Mouse (Mus musculus) myocyte (in vitro differentiated cells): ENCODE results near the gene Poldip2. TPM values are rescaled to one million over a fixed set of nuclear protein-coding genes. Genes with fewer than 3 reads are reported as not detected.

Experiments
- H3K27me3 ChIP-seq: one replicate; pipeline ENCODE4 v1.6.1; 2011; ENCODE audit not compliant: control insufficient read depth, insufficient read depth, insufficient read length
- H3K36me3 ChIP-seq: one replicate; pipeline ENCODE4 v1.6.1; 2011; ENCODE audit not compliant: control insufficient read depth, insufficient read depth
- H3K4me2 ChIP-seq: one replicate; pipeline ENCODE4 v1.6.1; 2011; ENCODE audit warnings: low read depth, control low read depth
- H3K4me3 ChIP-seq: one replicate; pipeline ENCODE4 v1.5.1; 2011; ENCODE audit warnings: mild to moderate bottlenecking, control low read depth, moderate library complexity
- H3K79me2 ChIP-seq: one replicate; pipeline ENCODE4 v1.6.1; 2011; ENCODE audit not compliant: control insufficient read depth, insufficient read depth
- H3ac ChIP-seq: one replicate; pipeline ENCODE4 v1.6.1; 2011; ENCODE audit not compliant: control insufficient read depth, insufficient read length
- CEBPB ChIP-seq: IDR thresholded peaks from 2 replicates; pipeline ENCODE4 v1.6.1; 2011; ENCODE audit warnings: mild to moderate bottlenecking, moderate library complexity; ENCODE audit not compliant: poor library complexity, insufficient read depth, severe bottlenecking
- E2F4 ChIP-seq: IDR thresholded peaks from one replicate; pipeline ENCODE4 v1.6.1; 2011; ENCODE audit warnings: mild to moderate bottlenecking, control low read depth, moderate library complexity; ENCODE audit not compliant: insufficient read depth
- MAX ChIP-seq: IDR thresholded peaks from one replicate; pipeline ENCODE4 v1.6.1; 2011; ENCODE audit warnings: low read depth, mild to moderate bottlenecking, control low read depth
- MYOD1 ChIP-seq, 3 experiments: IDR thresholded peaks; one replicate each; pipeline ENCODE4 v1.6.1; 2011; ENCODE audit warnings: control low read depth in 2 of 3, low read depth in 2 of 3, mild to moderate bottlenecking in 2 of 3, moderate library complexity in 1 of 3; ENCODE audit not compliant: insufficient read length in 2 of 3, control insufficient read depth in 1 of 3
- MYOG ChIP-seq, 3 experiments: IDR thresholded peaks; one replicate each; pipeline ENCODE4 v1.6.1; 2011; ENCODE audit warnings: control low read depth in 2 of 3, low read depth in 2 of 3, mild to moderate bottlenecking in 2 of 3; ENCODE audit not compliant: insufficient read length in 2 of 3, control insufficient read depth in 1 of 3, insufficient read depth in 1 of 3
- POLR2A ChIP-seq: IDR thresholded peaks from one replicate; pipeline ENCODE4 v1.6.1; 2011; ENCODE audit warnings: low read depth, mild to moderate bottlenecking, control low read depth, moderate library complexity; ENCODE audit not compliant: insufficient read length
- POLR2AphosphoS2 ChIP-seq: IDR thresholded peaks from one replicate; pipeline ENCODE4 v1.6.1; 2011; ENCODE audit warnings: low read depth, control low read depth; ENCODE audit not compliant: insufficient read length
- REST ChIP-seq: IDR thresholded peaks from one replicate; pipeline ENCODE4 v1.6.1; 2011; ENCODE audit warnings: mild to moderate bottlenecking, control low read depth, moderate library complexity; ENCODE audit not compliant: insufficient read depth, insufficient read length
- SRF ChIP-seq: IDR thresholded peaks from one replicate; pipeline ENCODE4 v1.6.1; 2011; ENCODE audit warnings: low read depth; ENCODE audit not compliant: control insufficient read depth, insufficient read length
- TCF12 ChIP-seq: IDR thresholded peaks from one replicate; pipeline ENCODE4 v1.6.1; 2011; ENCODE audit warnings: mild to moderate bottlenecking, control low read depth; ENCODE audit not compliant: poor library complexity, insufficient read depth, severe bottlenecking
- TCF3 ChIP-seq: IDR thresholded peaks from one replicate; pipeline ENCODE4 v1.6.1; 2011; ENCODE audit warnings: low read depth, control low read depth; ENCODE audit not compliant: insufficient read length
- USF1 ChIP-seq: IDR thresholded peaks from one replicate; pipeline ENCODE4 v1.6.1; 2011; ENCODE audit warnings: low read depth, mild to moderate bottlenecking, control low read depth, moderate library complexity
- polyA plus RNA-seq: library from polyadenylated mRNA; unstranded; fragments of >200 nt; fragmentation: generic; extraction: Trizol; gene quantifications from one replicate; pipeline ENCODE4 v1.2.1, GENCODE M21; 2012; ENCODE audit warnings: missing spikeins

Poldip2 gene
- polyA plus RNA-seq, result 103 TPM

DNA sequence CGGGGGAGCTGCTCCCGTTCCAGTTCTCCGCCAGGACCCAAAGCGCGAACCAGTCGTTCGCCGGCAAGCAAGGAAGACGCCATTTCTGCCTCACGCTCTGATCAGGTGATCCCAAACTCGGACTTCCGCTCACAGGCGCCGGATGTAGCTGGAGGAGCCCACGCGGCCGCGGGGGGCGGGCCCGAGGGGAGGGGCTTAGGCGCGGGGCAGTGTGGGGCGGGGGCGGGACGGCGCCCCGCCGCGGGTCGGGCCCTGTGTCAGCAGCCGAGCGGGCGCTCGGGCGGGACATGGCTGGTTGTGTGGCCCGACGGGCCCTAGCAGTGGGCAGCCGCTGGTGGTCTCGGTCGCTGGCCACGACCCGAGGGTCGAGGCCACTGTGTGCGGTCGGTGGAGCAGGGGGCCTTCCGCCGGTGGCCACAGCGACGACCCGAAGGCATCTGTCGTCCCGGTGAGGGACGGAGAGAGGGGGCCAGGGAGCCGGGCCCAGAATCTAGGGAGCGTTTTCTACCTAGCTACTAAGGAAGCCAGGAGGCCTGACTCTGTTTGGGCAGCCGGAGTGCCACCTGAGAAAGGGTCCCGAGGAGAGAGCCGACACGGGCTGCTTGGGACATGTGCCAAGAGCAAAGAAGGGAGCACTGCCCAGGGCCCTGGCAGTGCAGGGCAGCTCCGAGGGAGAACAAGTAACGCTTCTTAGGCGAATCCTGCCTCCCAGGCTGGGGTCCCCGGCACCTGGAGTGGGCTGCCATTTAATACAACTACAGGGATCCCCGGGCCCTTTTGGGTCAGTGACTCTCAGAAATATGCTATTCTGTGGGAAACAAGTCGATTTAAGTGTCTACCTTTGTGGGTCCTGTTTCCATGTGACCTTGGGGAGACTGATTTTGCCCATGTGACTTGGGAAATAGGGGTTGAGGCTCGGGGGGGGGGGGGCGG, at the start of gene Poldip2, which contains the start of gene Tmem199:
Poldip2 (plus strand) TSS at position 169 of the 933 bp plus-strand sequence.
Tmem199 (minus strand) TSS at position 148 of the 933 bp plus-strand sequence.
- Histone ChIP-seq H3K36me3 (peaks cover 24% of the 10 kb centered on the region), H3K27me3 (no peaks in the 10 kb centered on the region), H3K4me3 (peak within 1 kb of the TSS; percentile 92), H3ac (peak within 1 kb of the TSS; percentile 93), H3K79me2 (peaks cover 29% of the 10 kb centered on the region), H3K4me2 (peak within 1 kb of the TSS; percentile 85)
- no peak for TF ChIP-seq REST
- TF ChIP-seq MAX, result no peak
- peak; percentile 93 for TF ChIP-seq USF1
- TF ChIP-seq SRF, result peak; percentile 29
- TF ChIP-seq CEBPB, result no peak
- no peak for TF ChIP-seq MYOG (IDR thresholded peaks at IDR 0.05; ENCODE audit: control insufficient read depth in 1 of 3, insufficient read depth in 1 of 3, insufficient read length in 2 of 3, low read depth in 2 of 3)
- TF ChIP-seq POLR2AphosphoS2, result peak; percentile 88
- peak; percentile 17 for TF ChIP-seq E2F4
- no peak for TF ChIP-seq TCF12
- peak in 1 of 3 experiments; percentile 6 for TF ChIP-seq MYOD1 (IDR thresholded peaks at IDR 0.05; ENCODE audit: control insufficient read depth in 1 of 3, insufficient read length in 2 of 3, low read depth in 2 of 3)
- peak; percentile 97 for TF ChIP-seq POLR2A
- no peak for TF ChIP-seq TCF3

DNA sequence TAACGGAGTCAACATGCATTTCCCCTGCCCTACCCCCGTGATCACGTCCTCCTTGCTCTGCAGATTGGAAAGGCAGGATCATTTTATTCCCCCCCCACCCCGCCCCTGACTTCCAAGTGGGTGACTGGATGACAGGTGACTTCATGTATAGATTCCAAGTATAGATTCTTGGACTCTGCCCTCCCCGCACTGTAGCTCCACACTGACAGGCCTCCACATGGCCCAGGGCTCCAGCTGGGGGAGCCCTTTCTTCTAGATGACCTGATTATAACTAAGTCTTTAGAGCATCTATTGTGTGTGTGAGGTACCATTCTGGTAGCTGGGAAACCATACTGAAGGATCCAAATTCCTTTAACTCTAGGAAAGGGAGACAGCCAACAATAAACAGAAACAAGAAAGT, 49.3 kb upstream of the Poldip2 start:
- Histone ChIP-seq H3K36me3 (no peaks in the 10 kb centered on the region), H3K4me2 (no peak overlapping the region), H3K27me3 (peaks cover 6% of the 10 kb centered on the region), H3K79me2 (no peaks in the 10 kb centered on the region), H3K4me3 (no peak overlapping the region), H3ac (no peak overlapping the region)
- no peak for TF ChIP-seq USF1
- no peak for TF ChIP-seq E2F4
- no peak for TF ChIP-seq REST
- no peak for TF ChIP-seq MAX
- no peak for TF ChIP-seq CEBPB
- TF ChIP-seq TCF3, result no peak
- TF ChIP-seq MYOG (IDR thresholded peaks at IDR 0.05; ENCODE audit: control insufficient read depth in 1 of 3, insufficient read depth in 1 of 3, insufficient read length in 2 of 3, low read depth in 2 of 3), result no peak
- no peak for TF ChIP-seq TCF12
- TF ChIP-seq SRF, result no peak

DNA sequence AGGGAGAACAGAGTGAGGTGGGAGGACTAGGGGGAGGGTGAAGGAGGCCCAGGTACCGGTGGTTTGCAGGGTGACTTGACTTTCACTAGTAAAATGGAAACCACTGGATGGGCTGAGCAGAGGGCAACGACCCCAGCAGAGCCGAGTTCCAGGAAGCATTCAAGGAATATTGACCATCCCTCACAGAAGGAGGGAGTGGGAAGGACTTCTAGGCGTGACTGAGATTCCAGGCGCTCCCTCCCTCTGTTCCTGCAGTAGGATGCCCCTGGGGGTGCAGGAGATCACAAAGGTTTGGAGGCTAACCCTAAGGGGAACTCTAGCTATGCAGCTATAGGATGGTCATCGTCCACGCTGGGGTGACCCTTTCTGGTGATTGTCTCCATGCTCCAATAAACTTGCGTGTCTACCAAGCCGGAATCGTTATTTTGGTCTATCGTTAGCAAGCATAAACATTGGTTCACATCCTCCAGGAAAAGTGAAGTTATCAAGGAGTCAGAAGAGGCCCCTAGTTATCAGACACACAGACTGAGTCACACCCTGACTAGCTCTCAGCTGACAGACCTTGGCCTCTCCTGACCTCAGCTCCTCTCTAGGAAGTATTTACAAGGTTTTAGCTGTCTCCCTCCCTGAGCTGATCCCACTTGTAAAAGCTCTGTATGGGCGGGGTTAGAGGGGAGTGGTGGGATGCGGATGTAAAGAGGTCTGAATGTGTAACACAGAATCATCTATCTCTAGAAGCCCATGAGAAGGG, 48.5 kb upstream of the Poldip2 start:
- H3K4me2 ChIP-seq, result no peak overlapping the region
- no peaks in the 10 kb centered on the region for H3K36me3 ChIP-seq
- TF ChIP-seq POLR2A, result no peak
- TF ChIP-seq POLR2AphosphoS2, result no peak
- no peak for TF ChIP-seq CEBPB
- no peak for TF ChIP-seq REST
- TF ChIP-seq TCF3, result no peak
- no peak for TF ChIP-seq MYOG (IDR thresholded peaks at IDR 0.05; ENCODE audit: control insufficient read depth in 1 of 3, insufficient read depth in 1 of 3, insufficient read length in 2 of 3, low read depth in 2 of 3)
- no peak for TF ChIP-seq SRF
- no peak overlapping the region for H3ac ChIP-seq
- no peak overlapping the region for H3K4me3 ChIP-seq
- no peaks in the 10 kb centered on the region for H3K79me2 ChIP-seq
- H3K27me3 ChIP-seq, result peaks cover 6% of the 10 kb centered on the region

DNA sequence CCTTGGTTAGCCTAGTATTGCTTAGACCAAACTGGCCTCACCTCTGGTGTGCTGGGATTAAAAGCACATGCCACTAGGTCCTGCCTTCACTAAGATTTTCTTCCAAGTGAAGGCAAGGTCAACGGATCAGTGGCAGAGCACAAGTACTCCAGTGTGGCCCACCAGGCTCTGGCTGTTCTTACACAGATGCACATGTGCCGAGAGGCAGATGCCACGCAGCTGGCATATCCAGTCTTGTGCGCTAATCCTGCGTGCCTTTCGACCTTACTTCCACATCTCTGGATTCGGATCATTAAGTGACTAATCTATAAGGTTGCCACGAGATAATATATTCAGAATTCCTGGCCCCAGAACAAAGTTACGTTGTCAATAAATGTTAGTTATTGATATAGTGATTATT, 46.9 kb upstream of the Poldip2 start:
- TF ChIP-seq USF1 (no peak), TCF3 (no peak), MYOG (IDR thresholded peaks at IDR 0.05; ENCODE audit: control insufficient read depth in 1 of 3, insufficient read depth in 1 of 3, insufficient read length in 2 of 3, low read depth in 2 of 3) (no peak), SRF (no peak)

More for the DNA sequence above, 46.9 kb upstream of the Poldip2 start:
- H3K4me3 ChIP-seq, result peak overlapping the region; percentile 54
- no peaks in the 10 kb centered on the region for H3K36me3 ChIP-seq
- H3ac ChIP-seq, result peak overlapping the region; percentile 75
- peak overlapping the region; percentile 90 for H3K4me2 ChIP-seq
- H3K79me2 ChIP-seq, result no peaks in the 10 kb centered on the region
- H3K27me3 ChIP-seq, result no peaks in the 10 kb centered on the region
